Mouse (Mus musculus): ENCODE results near the gene Btbd9.

Gene Btbd9

DNA sequence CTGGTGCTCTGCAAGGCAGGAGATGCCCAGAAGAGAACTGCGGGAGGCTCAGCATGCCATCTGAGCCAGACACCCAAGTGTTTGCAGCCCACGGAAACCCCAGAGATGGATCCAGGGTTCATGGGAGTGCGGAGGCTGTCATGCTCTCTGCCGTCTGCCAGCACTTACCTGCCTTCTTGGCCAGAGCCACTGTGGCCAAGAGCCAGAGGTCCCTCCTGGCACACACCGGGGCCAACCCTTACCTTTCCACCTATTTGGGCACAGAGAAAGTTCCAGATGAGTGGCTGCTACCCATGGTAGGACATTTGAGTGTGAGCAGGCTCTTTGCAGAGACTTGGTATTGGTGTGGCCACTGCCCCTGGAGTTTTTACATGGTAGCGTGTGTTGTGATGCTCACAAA lies 365.4 kb downstream of the Btbd9 start:
- DNase-seq (ENCODE audit: low read depth, low spot score), result no peak

- DNase-seq (ENCODE audit: low read depth, low spot score), result no peak
These were observed 366.0 kb downstream of the Btbd9 start for GRCm38 (mm10) chr17:30210262-30210661.

DNA sequence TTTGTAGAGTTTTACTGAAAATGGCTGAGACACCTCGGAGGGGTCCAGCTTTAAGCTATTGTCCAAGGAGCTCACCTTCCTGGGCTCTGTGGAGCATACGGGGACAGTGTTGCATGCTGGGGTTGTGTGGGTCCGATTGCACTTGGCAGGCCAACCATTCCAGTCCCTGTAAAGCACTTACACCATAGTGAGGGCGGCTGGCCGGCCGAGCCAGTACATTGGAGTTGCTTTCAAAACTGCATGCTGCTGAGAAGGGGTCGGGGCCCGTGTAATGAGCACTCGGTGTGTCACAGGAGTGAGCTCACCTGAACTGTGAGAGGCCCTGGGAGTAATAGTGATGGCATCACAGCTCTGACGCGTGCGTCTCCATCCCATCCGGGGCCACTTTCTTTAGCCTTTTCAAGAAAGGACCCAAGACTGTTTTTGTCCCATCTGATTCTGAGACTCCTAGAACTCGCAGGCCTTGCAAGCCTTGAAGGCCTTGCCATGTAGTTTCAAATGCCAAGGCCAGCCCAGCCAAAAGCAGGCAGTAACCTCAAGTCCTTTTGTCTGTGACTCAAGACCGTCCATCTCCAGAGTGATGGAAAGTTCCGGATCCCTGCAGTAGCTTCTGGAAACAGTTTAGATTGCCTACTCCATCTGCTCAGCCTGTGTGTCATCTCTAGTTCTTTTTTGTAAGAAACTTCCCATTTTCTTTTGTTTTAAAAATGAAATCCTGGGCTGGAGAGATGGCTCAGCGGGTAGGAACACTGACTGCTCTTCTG lies 371.0 kb downstream of the Btbd9 start:
- DNase-seq (ENCODE audit: low read depth, low spot score), result no peak

DNA sequence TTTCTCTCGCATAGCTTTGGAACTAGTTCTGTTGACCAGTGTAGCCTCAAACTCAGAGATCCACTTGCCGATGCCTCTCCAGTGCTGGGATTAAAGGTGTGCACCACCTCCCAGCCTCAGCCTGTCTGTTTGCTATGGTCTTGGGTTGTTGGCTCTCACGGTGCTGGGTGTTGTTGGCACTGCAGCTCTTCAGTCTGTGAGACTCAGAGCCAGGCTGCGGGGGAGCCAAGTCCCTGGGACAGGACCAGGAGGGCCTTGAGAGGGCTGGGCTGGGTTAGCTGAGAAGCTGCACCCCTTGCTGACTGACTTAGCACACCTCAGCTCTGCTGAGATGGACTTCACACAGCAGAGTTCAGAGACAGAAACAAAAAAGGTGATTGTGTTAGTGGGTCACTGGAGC lies 376.0 kb downstream of the Btbd9 start:
- no peak for DNase-seq (ENCODE audit: low read depth, low spot score)

DNA sequence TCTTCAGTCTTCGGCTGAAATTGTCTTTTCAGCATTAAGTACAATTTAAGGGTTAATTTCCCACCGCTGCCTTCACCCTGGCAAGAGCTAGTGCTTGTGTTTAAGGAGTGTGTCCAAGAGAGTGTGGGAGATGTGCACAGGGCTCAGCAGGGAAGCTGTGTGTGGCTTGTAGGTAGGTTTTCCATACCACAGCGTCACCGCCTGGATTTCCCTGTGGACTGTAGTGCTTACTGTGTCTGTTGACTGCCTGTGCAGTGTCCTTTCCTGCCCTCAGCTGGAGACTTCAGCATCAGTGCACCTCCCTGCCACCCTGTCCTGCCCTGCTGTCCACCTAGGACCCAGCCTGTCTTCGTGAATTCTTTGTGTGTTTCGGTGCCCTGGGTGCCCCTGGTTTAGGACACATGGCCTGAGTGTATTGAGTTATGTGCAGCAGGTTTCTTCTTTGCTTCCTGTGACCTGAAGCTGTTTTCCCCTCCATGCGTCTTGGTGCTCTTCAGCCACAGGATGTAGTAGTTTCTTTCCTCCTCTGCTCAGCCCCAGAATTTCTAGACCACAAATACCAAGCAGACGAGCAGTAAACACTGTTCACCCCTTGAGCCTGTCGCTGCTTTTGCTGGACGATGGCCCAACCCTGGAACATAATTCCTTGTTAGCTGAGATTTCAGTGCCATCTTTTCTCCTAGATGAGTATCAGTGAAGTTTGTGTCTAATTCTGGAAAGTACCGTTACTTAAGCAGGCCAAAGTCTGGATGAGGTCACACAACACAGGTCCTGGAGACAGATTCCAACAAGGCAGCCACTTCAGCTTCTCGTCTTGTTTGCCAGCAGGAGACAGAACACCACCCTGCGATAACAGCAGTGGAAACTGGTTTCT lies 376.7 kb downstream of the Btbd9 start:
- peak; percentile 48 for DNase-seq (ENCODE audit: low read depth, low spot score)

DNA sequence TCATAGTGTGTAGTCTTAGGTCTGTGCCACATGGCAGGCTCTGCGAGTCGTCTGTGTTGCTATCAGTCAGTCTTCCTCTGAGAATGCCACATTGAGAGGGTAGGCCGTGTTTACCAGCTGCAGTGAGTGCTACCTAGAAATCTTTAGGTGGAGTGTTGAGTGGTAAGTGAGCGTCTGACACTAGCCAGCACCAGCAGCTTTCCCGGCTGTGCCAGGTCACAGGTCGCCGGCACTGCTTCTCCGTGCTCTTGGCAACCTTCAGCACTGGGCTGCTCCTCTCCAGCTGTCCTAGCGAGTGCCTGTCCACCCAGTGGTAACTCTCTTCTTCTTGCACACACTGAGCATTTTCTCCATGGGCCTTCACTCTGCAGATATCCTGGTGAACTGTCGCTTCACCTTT lies 377.9 kb downstream of the Btbd9 start:
- no peak for DNase-seq (ENCODE audit: low read depth, low spot score)

DNA sequence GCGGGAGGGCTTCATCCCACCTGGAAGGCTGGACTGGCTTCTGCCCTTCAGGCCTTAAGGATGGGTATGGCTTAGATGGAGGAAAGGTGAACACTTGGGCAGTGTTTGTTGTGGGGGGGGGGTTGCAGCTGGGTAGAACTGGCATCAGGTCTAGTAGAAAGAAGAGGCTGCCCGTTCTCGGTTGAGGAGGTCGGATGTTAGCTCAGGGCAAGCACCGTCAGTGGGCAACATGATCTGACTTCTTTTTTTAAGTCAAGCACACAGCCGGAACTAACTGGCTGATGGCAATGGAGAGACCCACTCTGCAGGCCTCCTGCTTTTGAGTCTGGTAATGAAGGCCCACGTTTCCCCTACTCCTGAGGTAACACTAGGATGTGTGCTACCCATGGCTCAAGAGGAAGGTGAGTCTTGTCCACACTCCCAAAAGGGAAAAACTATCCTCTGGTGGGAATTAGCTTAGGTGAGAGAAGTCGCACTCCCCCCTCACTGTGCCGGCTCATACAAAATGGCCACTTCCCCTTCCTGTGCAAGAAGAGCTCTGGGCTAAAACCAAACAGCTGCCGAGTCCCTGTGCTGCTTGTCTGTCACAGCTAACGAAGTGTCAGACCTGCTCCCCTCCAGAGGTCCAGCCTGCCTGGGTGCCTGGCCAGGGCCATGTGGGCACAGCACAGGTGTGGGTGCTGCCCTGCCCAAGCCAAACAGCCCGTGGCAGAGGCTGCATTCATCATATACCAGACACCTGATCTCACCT lies 378.8 kb downstream of the Btbd9 start:
- DNase-seq (ENCODE audit: low read depth, low spot score), result peak; percentile 58

- DNase-seq (ENCODE audit: low read depth, low spot score), result peak; percentile 46
These were observed 379.6 kb downstream of the Btbd9 start for GRCm38 (mm10) chr17:30196401-30197279.

DNA sequence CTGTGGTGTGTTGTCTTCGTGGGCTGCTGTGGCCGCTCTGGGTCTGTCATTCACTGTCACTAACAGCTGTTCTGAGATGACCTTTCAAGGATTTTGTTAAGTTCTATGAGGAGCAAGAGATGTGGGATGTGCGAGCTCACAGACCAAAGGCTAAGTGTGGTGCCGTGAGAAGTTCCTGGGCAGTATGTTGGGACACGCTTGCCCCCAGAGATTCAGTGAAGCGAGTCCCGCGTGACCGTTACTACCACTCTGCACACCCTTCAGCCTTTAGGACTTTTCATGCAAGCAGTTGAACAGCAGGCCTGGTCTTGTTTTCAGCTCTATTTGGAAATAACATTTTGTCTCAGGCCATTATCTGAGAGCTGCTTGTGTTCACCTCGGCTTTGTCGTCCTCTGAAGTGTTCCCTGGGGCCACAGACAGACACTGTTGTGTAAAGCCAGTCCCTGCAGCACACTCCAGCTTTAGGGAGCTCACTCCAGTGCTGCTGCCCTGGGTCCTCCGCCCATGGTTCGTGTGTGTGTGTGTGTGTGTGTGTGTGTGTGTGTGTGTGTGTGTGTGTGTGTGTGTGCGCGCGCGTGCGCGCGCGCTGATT lies 380.6 kb downstream of the Btbd9 start:
- DNase-seq (ENCODE audit: low read depth, low spot score), result no peak

DNA sequence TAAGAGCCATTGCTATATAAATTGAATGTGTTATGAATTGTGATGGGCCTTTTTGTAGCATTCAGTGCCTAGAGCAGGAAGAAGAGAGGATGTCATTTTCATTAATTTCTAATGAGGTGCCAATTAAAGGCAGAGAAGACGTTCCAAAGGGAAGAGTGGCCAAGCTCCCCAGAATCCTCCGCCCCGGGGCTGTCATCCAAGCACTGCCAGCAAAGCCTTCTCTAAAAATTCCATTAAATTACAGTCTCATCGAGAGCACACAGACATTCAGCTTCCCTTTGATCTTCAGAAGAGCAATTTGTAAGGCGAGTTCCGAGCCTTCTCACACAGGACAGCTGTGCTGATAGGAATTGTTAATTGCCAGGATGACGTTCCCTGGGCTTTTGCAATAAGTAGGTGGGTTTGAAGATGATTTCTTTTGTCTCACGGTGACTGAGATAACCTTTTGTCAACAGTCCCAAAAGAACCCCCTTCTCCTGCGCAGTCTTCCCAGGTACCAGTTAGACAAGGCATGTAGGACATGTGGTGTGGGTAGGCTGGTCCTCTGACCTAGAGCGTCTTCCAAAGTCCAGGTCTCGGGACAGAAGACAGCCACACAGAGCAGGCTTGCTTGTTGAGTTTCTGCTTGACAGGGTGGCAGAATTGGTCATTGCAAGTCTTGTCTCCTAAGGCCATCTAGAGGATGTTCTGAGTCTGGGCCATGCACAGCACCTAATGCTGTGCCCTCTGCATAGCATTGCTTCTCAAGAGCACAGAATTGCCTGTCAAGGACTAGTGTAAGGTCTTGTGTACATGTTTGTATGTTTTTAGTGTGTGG lies 381.5 kb downstream of the Btbd9 start:
- DNase-seq (ENCODE audit: low read depth, low spot score), result no peak

GRCm38 (mm10) chr17:30194091-30194490 lies 382.2 kb downstream of the Btbd9 start:
- DNase-seq (ENCODE audit: low read depth, low spot score), result no peak

DNA sequence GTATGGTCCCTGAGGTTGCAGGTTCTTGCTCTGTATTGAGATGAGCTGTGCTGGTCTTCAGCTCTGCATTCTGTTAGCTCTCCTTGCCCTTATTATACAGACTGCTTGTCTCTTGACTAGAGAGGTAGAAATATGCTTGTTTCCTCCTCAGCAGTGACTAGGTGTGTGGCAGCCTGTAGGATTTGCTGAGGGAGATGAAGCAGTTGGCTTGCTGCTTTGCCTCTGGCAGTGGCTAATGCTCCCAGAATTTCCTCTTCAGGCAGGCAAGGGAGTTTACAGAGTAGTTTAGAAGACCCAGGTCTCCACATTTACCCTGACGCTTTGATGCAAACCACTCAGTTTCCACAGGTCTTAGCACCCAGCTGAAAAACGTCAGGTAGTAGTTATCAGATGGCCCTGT lies 382.7 kb downstream of the Btbd9 start:
- no peak for DNase-seq (ENCODE audit: low read depth, low spot score)

GRCm38 (mm10) chr17:30192416-30193005 lies 383.8 kb downstream of the Btbd9 start:
- DNase-seq (ENCODE audit: low read depth, low spot score), result no peak

- DNase-seq (ENCODE audit: low read depth, low spot score), result no peak
These were observed 385.1 kb downstream of the Btbd9 start for GRCm38 (mm10) chr17:30191097-30191640.

DNA sequence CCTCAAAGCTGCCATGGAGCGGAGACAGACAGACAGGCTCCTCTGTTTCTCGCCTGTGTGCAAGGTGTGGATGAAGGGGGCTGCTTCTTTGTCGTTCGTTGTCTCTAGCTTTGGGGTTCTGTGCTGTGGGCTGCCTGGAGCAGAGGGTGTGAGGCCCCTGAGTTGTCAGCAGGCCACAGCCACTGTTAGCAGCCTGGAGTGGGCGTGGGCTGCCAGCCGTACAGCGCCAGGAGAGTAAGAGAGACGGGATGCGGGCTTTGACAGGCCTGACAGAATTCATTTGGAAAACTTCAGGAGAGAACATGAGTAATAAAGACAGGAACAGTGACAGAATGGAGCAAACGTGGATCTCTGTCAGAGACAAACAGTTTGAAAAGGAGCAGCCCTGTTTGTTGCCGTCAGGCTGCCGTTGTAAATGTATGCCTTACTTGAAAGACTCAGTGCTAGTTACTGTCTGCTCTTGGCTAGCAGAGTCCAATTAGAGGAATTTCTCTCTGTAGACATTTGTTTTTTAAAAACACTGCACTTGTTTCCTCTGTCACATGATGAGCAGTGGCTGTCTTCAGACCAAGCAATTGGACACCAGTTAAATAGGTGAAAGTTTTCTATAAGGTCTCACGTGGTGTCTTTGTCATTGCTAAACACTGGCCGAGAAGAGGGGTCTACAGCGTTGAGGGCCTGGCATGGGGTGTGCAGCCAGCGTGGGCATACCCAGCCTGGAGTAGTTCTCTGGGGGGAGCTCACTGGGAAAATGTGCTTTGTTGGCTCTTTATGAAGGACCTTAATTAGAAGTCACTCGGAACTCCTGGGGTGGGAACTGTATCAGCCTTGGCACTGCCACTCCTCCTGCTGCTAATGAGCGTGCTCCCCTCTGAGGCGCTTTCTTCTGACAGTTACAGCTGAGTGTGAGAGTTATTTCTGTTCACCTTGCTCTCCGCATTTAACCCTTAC lies 388.0 kb downstream of the Btbd9 start:
- no peak for DNase-seq (ENCODE audit: low read depth, low spot score)

GRCm38 (mm10) chr17:30187581-30187980 lies 388.7 kb downstream of the Btbd9 start:
- DNase-seq (ENCODE audit: low read depth, low spot score), result no peak

DNA sequence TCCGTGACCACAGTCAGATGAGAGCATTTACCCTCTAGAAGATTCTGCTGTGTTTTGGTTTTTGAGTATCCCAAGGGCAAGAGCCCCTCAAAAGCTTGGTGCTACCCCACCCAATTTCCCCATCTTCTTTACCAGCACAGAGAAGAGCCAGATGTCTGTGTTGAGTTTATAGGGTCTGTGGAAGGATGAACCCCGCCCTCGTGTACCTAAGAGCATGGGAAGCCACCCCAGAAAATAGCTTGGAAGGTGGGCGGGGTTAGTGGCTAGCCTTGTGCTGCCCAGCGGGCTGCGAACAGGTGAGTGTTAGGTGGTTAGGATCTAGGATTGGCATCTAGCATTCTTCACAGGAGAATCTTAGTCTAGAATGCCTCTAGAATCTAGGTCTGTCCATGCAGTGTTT lies 389.1 kb downstream of the Btbd9 start:
- no peak for DNase-seq (ENCODE audit: low read depth, low spot score)

DNA sequence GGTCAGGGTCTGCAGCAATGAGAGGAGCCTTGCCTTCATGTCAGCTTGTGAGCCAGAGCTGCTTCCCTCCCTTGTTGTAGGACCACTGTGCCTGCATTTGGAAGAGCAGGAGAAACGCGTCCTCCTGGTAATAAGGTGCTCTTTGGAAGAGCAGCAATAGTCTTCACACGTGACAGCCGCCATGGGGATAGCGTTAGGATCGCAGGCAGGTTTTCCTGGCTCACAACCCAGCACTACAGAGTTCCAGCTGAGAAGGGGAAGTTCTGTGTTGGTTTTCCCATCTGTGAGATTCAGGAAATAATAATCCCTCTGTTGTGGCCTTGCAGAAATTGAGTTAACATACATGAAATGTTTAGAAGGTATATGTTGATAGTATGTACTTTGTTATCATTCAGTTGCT lies 392.7 kb downstream of the Btbd9 start:
- DNase-seq (ENCODE audit: low read depth, low spot score), result no peak

Measured in CD4-positive, CD25-positive, alpha-beta regulatory T cell, adult 2 months (primary cell).